8 mouse cellular contexts compared by ENCODE assay signal in the genomic region with DNA sequence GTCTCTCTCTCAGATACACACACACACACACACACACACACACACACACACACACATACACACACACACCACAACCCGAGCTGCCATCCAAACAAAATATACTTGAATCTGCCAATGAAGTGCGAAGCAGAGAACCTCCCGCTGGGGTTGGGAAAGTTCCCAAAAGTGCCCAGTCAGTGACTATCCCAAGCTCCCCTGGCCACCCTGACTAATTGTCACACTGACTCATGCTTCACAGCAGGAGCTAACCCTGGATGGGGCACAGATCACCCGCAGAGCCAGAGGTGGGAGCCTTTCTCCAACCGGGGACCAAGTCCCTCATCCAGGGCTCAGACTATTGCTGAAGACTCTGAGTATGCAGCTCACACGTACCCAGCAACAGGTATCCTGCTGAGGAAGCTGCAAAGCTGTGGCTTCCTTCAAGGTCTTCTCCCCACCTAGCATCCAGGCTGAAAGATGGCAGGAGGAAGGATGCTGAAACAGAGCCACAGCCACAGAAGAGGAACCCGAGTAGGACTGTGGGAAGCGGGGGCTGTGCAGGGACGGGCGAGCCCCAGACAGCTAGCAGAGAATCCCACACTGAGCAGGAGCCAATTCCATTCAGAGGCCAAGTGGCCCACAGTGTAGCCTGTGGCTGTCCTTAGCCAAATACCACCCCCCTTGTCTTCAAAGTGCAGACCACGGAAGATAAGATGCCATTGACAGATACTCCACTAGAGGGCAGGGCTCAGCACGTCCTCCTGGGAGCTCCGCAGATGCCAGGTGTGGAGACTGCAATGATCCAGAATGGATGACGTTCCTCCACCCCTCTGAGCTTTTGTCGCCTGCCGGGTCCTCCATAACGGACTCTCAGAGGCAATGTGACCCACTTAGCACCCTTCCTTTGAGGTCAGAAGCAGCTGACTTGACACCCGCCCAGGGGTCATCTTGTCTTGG. TPM values are rescaled to one million over a fixed set of nuclear protein-coding genes. Genes with fewer than 3 reads are reported as not detected.
DNase-seq lines count a peak whose midpoint lies in the region; ATAC-seq and TF ChIP-seq lines count a peak whose summit lies in the region.

No protein-coding gene starts in this region.

- no peak for TF ChIP-seq POLR2A in bone marrow macrophage, adult 2 months (IDR thresholded peaks at IDR 0.05; ENCODE audit: borderline replicate concordance, low read depth, low read length)

- no peak overlapping the region for H3K27ac ChIP-seq in bone marrow macrophage, adult 2 months (ENCODE audit: insufficient read depth, low read depth, low read length)
- H3K27ac ChIP-seq in forebrain, embryonic 11.5 days (ENCODE audit: low read depth, low read length), result no peak overlapping the region
- H3K27ac ChIP-seq in heart, embryonic 14.5 days (replicated peaks in 1 of 2; ENCODE audit: control insufficient read depth in 1 of 2, insufficient read depth in 1 of 2, low read depth in 2 of 2, low read length in 2 of 2), result no peak overlapping the region

- H3K36me3 ChIP-seq in E14TG2a.4 (ENCODE audit: insufficient read depth, low read length), result no peaks in the 10 kb centered on the region
- H3K36me3 ChIP-seq in forebrain, embryonic 11.5 days (ENCODE audit: control insufficient read depth, insufficient read depth, low read length), result no peaks in the 10 kb centered on the region
- no peaks in the 10 kb centered on the region for H3K36me3 ChIP-seq in heart, embryonic 14.5 days (ENCODE audit: control insufficient read depth, insufficient read depth, low read length)

- no peak overlapping the region for H3K4me3 ChIP-seq in E14TG2a.4 (replicated peaks; ENCODE audit: low read length)
- no peak overlapping the region for H3K4me3 ChIP-seq in bone marrow macrophage, adult 2 months (ENCODE audit: insufficient read depth, low read length)
- no peak overlapping the region for H3K4me3 ChIP-seq in forebrain, embryonic 11.5 days (ENCODE audit: low read depth, low read length)
- no peak overlapping the region for H3K4me3 ChIP-seq in heart, embryonic 14.5 days (ENCODE audit: control insufficient read depth in 1 of 2, insufficient read depth in 1 of 2, low read depth in 1 of 2, low read length in 2 of 2)

- no peak overlapping the region for H3K4me2 ChIP-seq in forebrain, embryonic 11.5 days (ENCODE audit: low read depth, low read length, severe bottlenecking)
- 0 out of 2 replicates have a peak overlapping the region, but pooled peaks have one; percentile 1 for H3K4me2 ChIP-seq in heart, embryonic 14.5 days (ENCODE audit: low read length)

- no peak overlapping the region for H3K9ac ChIP-seq in forebrain, embryonic 11.5 days (ENCODE audit: low read length)
- H3K9ac ChIP-seq in heart, embryonic 14.5 days (ENCODE audit: low read length), result no peak overlapping the region

- peak; percentile 65 for TF ChIP-seq CTCF in E14TG2a.4 (conservative IDR thresholded peaks at IDR 0.05; ENCODE audit: low read length)
- peak; percentile 5; the same call in 1 of the 2 replicates for TF ChIP-seq CTCF in bone marrow macrophage, adult 2 months (IDR thresholded peaks at IDR 0.05; ENCODE audit: low read depth, low read length)

- peak; percentile 73 for DNase-seq in forebrain, embryonic 11.5 days (ENCODE audit: low spot score)
- DNase-seq in kidney, postnatal 4 days, result peak; percentile 59 to 66
- peak; percentile 13 to 16 for DNase-seq in lung, adult 18-20 months
- DNase-seq in retina, embryonic 14.5 days (ENCODE audit: low spot score), result peak; percentile 83

- H3K27me3 ChIP-seq in E14TG2a.4 (ENCODE audit: insufficient read depth, low read length), result peaks cover 18% of the 10 kb centered on the region
- H3K27me3 ChIP-seq in forebrain, embryonic 11.5 days (ENCODE audit: control insufficient read depth, insufficient read depth, low read length), result peaks cover 3% of the 10 kb centered on the region; the same call in 1 of the 2 replicates
- H3K27me3 ChIP-seq in heart, embryonic 14.5 days (ENCODE audit: control insufficient read depth, insufficient read depth, low read length), result 0 out of 2 replicates have a peak, but pooled peaks cover 7% of the 10 kb centered on the region

- WGBS in forebrain, embryonic 11.5 days, result 30% methylated on average over 18 of the region's 18 CpGs
- WGBS in heart, embryonic 14.5 days, result 19% methylated on average over 18 of the region's 18 CpGs

- H3K4me1 ChIP-seq in E14TG2a.4 (replicated peaks; ENCODE audit: low read depth, low read length), result peaks cover 13% of the 10 kb centered on the region; the same call in 1 of the 2 replicates
- H3K4me1 ChIP-seq in bone marrow macrophage, adult 2 months (ENCODE audit: control insufficient read depth, insufficient read depth, low read length), result no peaks in the 10 kb centered on the region
- no peaks in the 10 kb centered on the region; the same call in 1 of the 2 replicates for H3K4me1 ChIP-seq in forebrain, embryonic 11.5 days (replicated peaks; ENCODE audit: control insufficient read depth, insufficient read depth, low read length)
- H3K4me1 ChIP-seq in heart, embryonic 14.5 days (ENCODE audit: control insufficient read depth in 2 of 2, insufficient read depth in 2 of 2, low read length in 2 of 2), result peaks cover 0 to 6% of the 10 kb centered on the region in 2 experiments; a peak in 2 of 4 replicates

- H3K9me3 ChIP-seq in E14TG2a.4 (ENCODE audit: low read length), result peaks cover 12% of the 10 kb centered on the region; the same call in 1 of the 2 replicates
- H3K9me3 ChIP-seq in forebrain, embryonic 11.5 days (ENCODE audit: control insufficient read depth, low read length), result no peaks in the 10 kb centered on the region
- no peaks in the 10 kb centered on the region for H3K9me3 ChIP-seq in heart, embryonic 14.5 days (ENCODE audit: control insufficient read depth, low read length)

- ATAC-seq in forebrain, embryonic 11.5 days (replicated peaks; ENCODE audit: low FRiP score), result peak; percentile 61
- no peak for ATAC-seq in heart, embryonic 14.5 days (ENCODE audit: insufficient number of reproducible peaks, insufficient read depth, low FRiP score, low read depth)
- no peak for ATAC-seq in inflammation-experienced regulatory T-cells, adult 6 months

RNA-seq across cellular contexts. Expression of gene Ephb1, which starts 48.9 kb away (rescaled TPM):
- polyA plus RNA-seq in bone marrow macrophage, adult 2 months (2012; ENCODE audit: insufficient read depth, insufficient read length, missing spikeins), result not detected in 2 replicates
- 19.8 and 19.9 TPM in 2 replicates for polyA plus RNA-seq in forebrain, embryonic 11.5 days (2014; fragmentation: Nextera tagmentation; extraction: Ambion mirVana)
- 1.7 TPM in 2 replicates for polyA plus RNA-seq in heart, embryonic 14.5 days (2014; fragmentation: Nextera tagmentation; extraction: Ambion mirVana)
- not detected for polyA plus RNA-seq in inflammation-experienced regulatory T-cells, adult 6 months (2017; shearing (Covaris generic))

Comparison
In these comparisons a context has a peak if more than half of its experiments do, and no peak if none do; other contexts are left out.
1. DNase-seq: peak in every context shown above with its lines; median percentile 83 in retina, embryonic 14.5 days; 73 in forebrain, embryonic 11.5 days; 62 in kidney, postnatal 4 days; 14 in lung, adult 18-20 months.